ENCODE assay signal across 7 mouse cellular contexts in the genomic region with DNA sequence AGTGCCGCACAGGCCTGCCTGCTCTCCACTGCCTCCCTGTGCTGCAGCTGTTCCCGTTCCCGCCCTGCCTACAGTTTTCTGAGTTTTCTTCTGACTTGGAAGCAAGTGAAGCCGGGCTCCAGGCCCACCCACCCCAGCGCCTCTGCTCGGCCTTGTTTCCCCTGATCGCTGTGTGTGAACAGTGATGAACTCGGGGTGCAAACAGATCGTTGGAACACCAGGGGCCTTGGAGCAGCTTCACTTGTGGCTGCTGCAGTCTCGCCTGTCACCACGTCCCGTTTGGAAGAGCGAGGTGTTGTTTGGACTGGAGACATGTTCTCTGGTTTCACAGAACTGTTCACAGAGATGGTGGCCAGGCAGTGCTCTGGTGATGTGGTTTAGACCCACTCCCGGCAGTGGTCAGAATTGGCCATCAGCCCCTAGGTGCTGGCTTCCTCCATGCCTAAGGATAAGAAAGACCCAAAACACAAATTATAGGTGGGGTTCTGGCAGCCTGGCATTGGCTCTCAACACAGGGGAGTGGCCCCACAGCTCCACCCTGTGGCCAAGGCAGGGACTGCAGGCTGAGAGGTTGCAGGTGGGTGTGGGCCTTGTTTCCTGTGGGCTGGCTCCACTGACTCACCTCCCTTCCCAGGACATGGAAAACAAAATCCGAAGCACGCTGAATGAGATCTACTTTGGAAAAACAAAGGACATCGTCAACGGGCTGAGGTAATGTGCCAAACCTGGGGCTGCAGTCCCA. TPM values are rescaled to one million over a fixed set of nuclear protein-coding genes. Genes with fewer than 3 reads are reported as not detected.
DNase-seq lines count a peak whose midpoint lies in the region; ATAC-seq and TF ChIP-seq lines count a peak whose summit lies in the region.

No protein-coding gene starts in this region.

- no peak overlapping the region for H3K27ac ChIP-seq in embryonic facial prominence, embryonic 14.5 days (replicated peaks; ENCODE audit: low read depth, low read length)
- no peak overlapping the region for H3K27ac ChIP-seq in spleen, adult 2 months (ENCODE audit: insufficient read depth, low read length)

- TF ChIP-seq CTCF in G1E (IDR thresholded peaks at IDR 0.05; ENCODE audit: low read depth, low read length), result peak; percentile 97
- peak; percentile 99 for TF ChIP-seq CTCF in spleen, adult 2 months (IDR thresholded peaks at IDR 0.05; ENCODE audit: extremely low read depth, insufficient read depth, insufficient read length, insufficient replicate concordance)

- H3K4me1 ChIP-seq in G1E (ENCODE audit: insufficient read depth, low read depth, low read length), result peaks cover 10% of the 10 kb centered on the region; the same call in 1 of the 2 replicates
- no peaks in the 10 kb centered on the region for H3K4me1 ChIP-seq in embryonic facial prominence, embryonic 14.5 days (ENCODE audit: control insufficient read depth, insufficient read depth, low read length)
- H3K4me1 ChIP-seq in spleen, adult 2 months (ENCODE audit: control insufficient read depth, insufficient read depth, insufficient read length), result no peaks in the 10 kb centered on the region

- no peak for ATAC-seq in G1E (ENCODE audit: extremely low read depth, insufficient number of reproducible peaks, low FRiP score, poor library complexity, severe bottlenecking)
- ATAC-seq in embryonic facial prominence, embryonic 14.5 days (ENCODE audit: low read depth), result no peak
- peak; percentile 80 for ATAC-seq in megakaryocyte, adult 5-6 weeks (ENCODE audit: poor library complexity, severe bottlenecking)

- no peak overlapping the region for H3K9ac ChIP-seq in embryonic facial prominence, embryonic 14.5 days (ENCODE audit: low read depth, low read length)

- H3K4me3 ChIP-seq in G1E (ENCODE audit: low read depth, low read length), result no peak overlapping the region
- no peak overlapping the region for H3K4me3 ChIP-seq in embryonic facial prominence, embryonic 14.5 days (ENCODE audit: low read depth, low read length)
- no peak overlapping the region for H3K4me3 ChIP-seq in spleen, adult 2 months (ENCODE audit: extremely low read depth, insufficient read depth, insufficient read length)

- no peaks in the 10 kb centered on the region for H3K27me3 ChIP-seq in G1E (ENCODE audit: insufficient read depth, low read length)
- H3K27me3 ChIP-seq in embryonic facial prominence, embryonic 14.5 days (replicated peaks; ENCODE audit: control insufficient read depth, insufficient read depth, low read length), result no peaks in the 10 kb centered on the region
- no peaks in the 10 kb centered on the region for H3K27me3 ChIP-seq in spleen, adult 2 months (ENCODE audit: control insufficient read depth, insufficient read depth, low read length)

- peak; percentile 66 for DNase-seq in G1E (ENCODE audit: low spot score)
- DNase-seq in adrenal gland, postnatal 25 days, result peak; percentile 86
- DNase-seq in embryonic facial prominence, embryonic 14.5 days (ENCODE audit: low spot score), result peak; percentile 67
- peak; percentile 86 to 93 for DNase-seq in heart, postnatal 36 days
- peak; percentile 78 to 85 for DNase-seq in layer of hippocampus, postnatal 36 days
- DNase-seq in spleen, adult 2 months (ENCODE audit: low read depth in 1 of 2, low spot score in 2 of 2), result peak in 1 of 2 experiments; percentile 72

- no peak overlapping the region for H3K4me2 ChIP-seq in embryonic facial prominence, embryonic 14.5 days (ENCODE audit: low read depth, low read length)

- WGBS in embryonic facial prominence, embryonic 14.5 days, result 73% methylated on average over 18 of the region's 18 CpGs
- WGBS in spleen, adult 2 months, result 84% methylated on average over 18 of the region's 18 CpGs

- peaks cover 99% of the 10 kb centered on the region for H3K36me3 ChIP-seq in G1E (replicated peaks)
- H3K36me3 ChIP-seq in embryonic facial prominence, embryonic 14.5 days (ENCODE audit: control insufficient read depth, insufficient read depth, low read length), result peaks cover 78% of the 10 kb centered on the region
- peaks cover 52% of the 10 kb centered on the region for H3K36me3 ChIP-seq in spleen, adult 2 months (ENCODE audit: control insufficient read depth, insufficient read depth, low read length)

- H3K9me3 ChIP-seq in G1E (replicated peaks), result no peaks in the 10 kb centered on the region
- no peaks in the 10 kb centered on the region for H3K9me3 ChIP-seq in embryonic facial prominence, embryonic 14.5 days (ENCODE audit: control insufficient read depth, low read length)

- intact Hi-C loops in heart, postnatal 36 days (cut with DNase I), result loop anchor here (1.0 to 2.0 kb wide), 2 partner anchors 26 to 201 kb away; no protein-coding TSS in a partner anchor

- no peak for TF ChIP-seq POLR2A in spleen, adult 2 months (IDR thresholded peaks at IDR 0.05; ENCODE audit: low read depth, low read length)

RNA-seq across cellular contexts. Expression of gene Pqlc2, which starts 23.2 kb away (rescaled TPM):
- total RNA-seq in G1E (2014; fragmentation: Nextera tagmentation), result 4.3 and 6.8 TPM in 2 replicates
- total RNA-seq in G1E (2017), result 11.8 and 14.0 TPM in 2 replicates
- polyA plus RNA-seq in G1E (2012), result 3.8 and 4.4 TPM in 2 replicates
- total RNA-seq in adrenal gland, postnatal 25 days (2021), result 9.9 and 13.3 TPM in 2 replicates
- polyA plus RNA-seq in embryonic facial prominence, embryonic 14.5 days (2014; fragmentation: Nextera tagmentation; extraction: Ambion mirVana), result 10.9 and 12.3 TPM in 2 replicates
- total RNA-seq in heart, postnatal 36 days (2021), result 1 to 10 TPM; 6.4 to 7.4 TPM
- total RNA-seq in layer of hippocampus, postnatal 36 days (2021), result 10 to 100 TPM; 11.9 to 13.2 TPM
- total RNA-seq in megakaryocyte, adult 5-6 weeks (2015), result 9.8 and 11.1 TPM in 2 replicates
- 12.8 and 16.1 TPM in 2 replicates for total RNA-seq in megakaryocyte, adult 5-6 weeks (2017)
- 48.3 and 54.1 TPM in 2 replicates for polyA plus RNA-seq in spleen, adult 2 months (2012; rRNA removed)

RNA-seq across cellular contexts. Expression of gene Akr7a5, which starts 23.3 kb away (rescaled TPM):
- 7.8 and 13.2 TPM in 2 replicates for total RNA-seq in G1E (2014; fragmentation: Nextera tagmentation)
- 13.8 and 19.1 TPM in 2 replicates for total RNA-seq in G1E (2017)
- 57.3 and 64.0 TPM in 2 replicates for polyA plus RNA-seq in G1E (2012)
- 61.5 and 69.4 TPM in 2 replicates for total RNA-seq in adrenal gland, postnatal 25 days (2021)
- 68.6 and 78.9 TPM in 2 replicates for polyA plus RNA-seq in embryonic facial prominence, embryonic 14.5 days (2014; fragmentation: Nextera tagmentation; extraction: Ambion mirVana)
- total RNA-seq in heart, postnatal 36 days (2021), result 10 to 100 TPM; 52.5 to 53.3 TPM
- 10 to 100 TPM; 32.1 to 32.3 TPM for total RNA-seq in layer of hippocampus, postnatal 36 days (2021)
- total RNA-seq in megakaryocyte, adult 5-6 weeks (2015), result 3.9 and 4.2 TPM in 2 replicates
- total RNA-seq in megakaryocyte, adult 5-6 weeks (2017), result 5.8 and 7.1 TPM in 2 replicates
- polyA plus RNA-seq in spleen, adult 2 months (2012; rRNA removed), result 22.0 and 32.8 TPM in 2 replicates
